Mouse (Mus musculus): ENCODE data around the gene Smg1. TPM values are rescaled to one million over a fixed set of nuclear protein-coding genes. Genes with fewer than 3 reads are reported as not detected.
A peak's percentile ranks its signal among the peaks of the same experiment; 100 is the strongest.

The Smg1 gene
- polyA plus RNA-seq, 2 experiments from 2014 or later: 30.2 to 44.0 TPM

- no peak for ATAC-seq
These were observed 139.7 kb downstream of the Smg1 start for GRCm38 (mm10) chr7:118103462-118104379.

- ATAC-seq: no peak
These were observed 140.6 kb downstream of the Smg1 start for GRCm38 (mm10) chr7:118102678-118103461.

- ATAC-seq: peak; percentile 76
These were observed 141.2 kb downstream of the Smg1 start for GRCm38 (mm10) chr7:118102231-118102630.

GRCm38 (mm10) chr7:118097615-118098014 lies 145.9 kb downstream of the Smg1 start:
- ATAC-seq: no peak

Other genes with a start within 250 kb of the Smg1 start
- gene Rps15a, start 127.5 kb downstream of the Smg1 start, polyA plus RNA-seq (2017; shearing (Covaris generic)): 1,000 to 10,000 TPM; 1,509 to 3,003 TPM
- 100 to 1,000 TPM; 637 to 665 TPM for gene Arl6ip1, start 114.0 kb downstream of the Smg1 start, polyA plus RNA-seq (2017; shearing (Covaris generic))
- under 1 TPM in 1 of 2 experiments, not detected in 1; 0.30 TPM for gene Syt17, start 204.6 kb upstream of the Smg1 start, polyA plus RNA-seq (2017; shearing (Covaris generic))
- gene Itpripl2, start 248.3 kb upstream of the Smg1 start, polyA plus RNA-seq (2017; shearing (Covaris generic)): under 1 TPM; 0.63 to 0.77 TPM